Mouse (Mus musculus): ENCODE data around the gene Cyp4f13.
A peak's percentile ranks its signal among the peaks of the same experiment; 100 is the strongest.

- peak; percentile 76 for TF ChIP-seq CTCF (IDR thresholded peaks at IDR 0.05; ENCODE audit: low read depth)
- no peak for TF ChIP-seq EP300 (IDR thresholded peaks at IDR 0.05; ENCODE audit: low read depth)
Observed at GRCm38 (mm10) chr17:32905239-32905638, 42.0 kb downstream of the Cyp4f13 start.
